Mouse (Mus musculus) megakaryocyte progenitor cell, adult 5-6 weeks (primary cell): ENCODE data around the gene Atp11a. TPM values are rescaled to one million over a fixed set of nuclear protein-coding genes. Genes with fewer than 3 reads are reported as not detected.

Experiments
- ATAC-seq: replicated peaks from 2 replicates; pipeline ENCODE4 v1.8.0; 2016; ENCODE audit warnings: mild to moderate bottlenecking, moderate TSS enrichment, inconsistent platforms; ENCODE audit not compliant: poor library complexity
- total RNA-seq, 2 experiments: library from RNA; stranded (forward) in 1 of 2; stranded (reverse) in 1 of 2; fragments of 157-497, 149-512 nt in 1 of 2; fragments of 200-1000 nt in 1 of 2; gene quantifications; 2 replicates each; pipeline versions ENCODE4 v1.2.3 to v1.2.4; 2015 to 2017

The Atp11a gene
- total RNA-seq, 2 experiments from 2014 or later = 15.9 to 17.1 TPM

DNA sequence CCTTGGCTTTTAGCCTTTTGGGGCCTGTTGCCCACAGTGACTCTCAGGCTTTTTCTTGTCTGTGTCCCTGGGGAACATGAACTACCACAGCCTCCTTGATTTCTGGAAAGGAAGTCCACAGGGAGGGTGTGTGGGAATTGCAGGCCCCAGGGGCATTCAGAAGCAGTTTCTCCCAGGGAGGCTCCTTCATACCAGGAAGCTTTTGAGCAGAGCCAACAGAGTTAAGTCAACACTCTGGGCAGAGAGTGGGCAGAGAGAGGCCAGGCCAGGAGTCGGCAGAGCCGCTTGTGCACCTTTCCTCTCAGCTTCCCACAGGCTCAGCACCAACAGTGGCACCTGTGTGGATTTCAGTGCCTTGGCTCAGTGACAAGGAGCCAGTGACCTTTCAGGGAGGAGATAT lies 51.2 kb downstream of the Atp11a start:
- no peak for ATAC-seq

DNA sequence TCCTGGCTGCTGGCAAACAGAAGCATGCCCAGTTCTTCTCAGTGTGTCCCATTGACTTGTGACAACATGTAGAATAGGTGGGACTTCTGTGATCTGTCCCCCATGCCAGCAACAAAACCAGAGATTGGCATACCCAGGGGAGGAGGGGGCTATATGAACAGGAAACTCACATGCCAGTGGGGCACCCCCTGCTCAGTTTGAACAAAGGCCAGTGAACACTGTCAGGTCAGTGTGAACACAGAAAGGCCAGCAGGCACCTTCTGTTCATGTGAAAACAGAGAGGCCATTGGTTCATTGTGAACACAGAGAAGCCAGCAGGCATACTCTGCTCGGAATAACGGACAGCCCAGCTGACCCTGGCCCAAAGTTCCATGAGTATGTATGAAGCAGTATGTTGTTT lies 52.7 kb downstream of the Atp11a start:
- ATAC-seq = no peak

DNA sequence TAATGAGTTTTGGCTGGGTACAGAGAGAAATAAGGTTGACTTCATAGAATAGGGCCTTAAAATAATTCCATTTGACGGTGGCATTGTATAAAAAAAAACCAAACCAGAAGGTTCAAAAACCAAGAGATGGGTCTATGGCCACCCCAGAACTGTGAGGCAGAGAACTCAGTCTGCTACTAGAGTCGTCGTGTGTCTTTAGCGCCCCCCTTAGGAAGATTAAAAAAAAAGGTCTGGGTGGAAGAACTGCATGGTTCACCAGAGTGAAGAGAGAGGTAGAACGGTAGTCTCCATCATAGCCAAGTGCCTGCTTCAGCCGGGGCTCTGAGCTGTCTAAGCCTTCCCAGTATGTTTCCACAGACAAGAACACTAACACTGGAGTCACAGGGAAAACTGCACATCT lies 54.4 kb downstream of the Atp11a start:
- peak; percentile 55 for ATAC-seq

DNA sequence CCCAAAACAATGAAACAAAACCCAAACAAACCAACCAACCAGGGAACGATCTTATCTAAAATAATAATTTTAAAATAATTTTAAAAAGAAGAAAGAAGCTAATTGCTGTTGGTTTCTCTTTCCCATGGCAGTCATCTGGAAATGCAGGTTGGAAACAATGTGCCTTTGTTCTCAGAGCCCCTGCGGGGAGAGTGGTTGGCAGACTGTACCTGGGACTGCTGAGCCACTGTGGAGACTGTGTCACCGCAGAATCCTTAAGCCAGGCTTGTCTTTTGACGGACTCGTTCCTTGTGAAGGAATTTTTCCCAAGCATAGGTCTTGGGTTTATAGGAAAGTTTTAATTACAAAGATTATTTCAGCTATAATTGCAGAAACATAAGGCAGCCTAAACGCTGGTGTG lies 59.6 kb downstream of the Atp11a start:
- ATAC-seq = no peak

GRCm38 (mm10) chr8:12822892-12823291 lies 66.1 kb downstream of the Atp11a start:
- ATAC-seq = no peak

DNA sequence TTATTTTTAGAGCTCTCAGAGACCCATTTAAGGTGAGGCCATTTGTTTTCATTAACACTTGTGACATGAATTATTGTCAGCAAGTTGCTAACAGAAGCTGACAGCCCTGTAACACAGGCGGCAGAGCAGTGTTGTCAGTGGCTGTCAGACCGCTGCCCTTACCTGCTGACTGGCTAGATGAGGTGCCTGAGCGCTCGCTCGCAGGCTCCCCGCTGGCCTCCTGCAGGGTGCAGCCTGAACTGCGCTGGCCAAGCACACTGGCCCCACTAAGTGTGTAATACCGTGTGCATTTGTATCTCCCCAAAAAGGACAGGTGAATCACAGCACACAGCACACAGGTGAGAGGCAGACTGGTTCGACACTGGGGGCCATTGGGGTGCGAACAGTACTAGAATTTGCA lies 67.7 kb downstream of the Atp11a start:
- no peak for ATAC-seq

- ATAC-seq = peak; percentile 27
Measured at GRCm38 (mm10) chr8:12825236-12825635, 68.4 kb downstream of the Atp11a start.

GRCm38 (mm10) chr8:12825686-12826237 lies 68.9 kb downstream of the Atp11a start:
- ATAC-seq = peak; percentile 38

DNA sequence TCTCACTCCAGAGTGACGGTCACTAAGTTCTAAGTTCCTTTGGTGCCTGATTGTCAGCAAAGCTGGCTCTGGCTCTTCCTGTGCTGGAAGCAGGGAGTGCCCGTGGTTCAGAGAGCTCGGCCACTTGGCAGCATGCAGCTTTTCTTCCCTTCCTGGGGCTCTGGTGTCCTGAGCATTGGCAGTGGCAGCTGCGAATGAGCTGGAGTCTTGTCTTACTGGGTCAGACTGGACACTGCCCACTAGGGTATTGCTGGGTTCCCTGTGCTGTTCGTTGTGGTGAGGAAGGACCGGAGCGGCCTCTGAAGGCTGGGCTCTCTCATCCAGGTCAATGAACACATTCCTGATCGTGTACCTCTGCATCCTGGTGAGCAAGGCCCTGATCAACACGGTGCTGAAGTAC lies 70.3 kb downstream of the Atp11a start:
- no peak for ATAC-seq

DNA sequence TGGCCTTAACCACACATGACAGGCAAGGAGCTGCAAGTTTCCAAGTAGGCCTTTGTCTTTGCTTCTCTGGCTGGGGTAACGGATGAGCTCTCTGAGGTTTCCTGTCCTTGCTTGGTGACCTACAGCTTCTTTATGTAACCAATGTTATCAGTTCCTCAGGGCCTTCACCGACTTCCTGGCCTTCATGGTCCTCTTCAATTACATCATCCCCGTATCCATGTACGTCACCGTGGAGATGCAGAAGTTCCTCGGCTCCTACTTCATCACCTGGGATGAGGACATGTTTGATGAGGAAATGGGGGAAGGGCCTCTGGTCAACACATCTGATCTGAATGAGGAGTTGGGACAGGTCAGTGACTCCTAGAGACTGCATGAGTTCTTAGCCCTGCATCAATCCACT lies 71.5 kb downstream of the Atp11a start:
- ATAC-seq = peak; percentile 77

- ATAC-seq = no peak
Measured at GRCm38 (mm10) chr8:12829381-12829780, 72.6 kb downstream of the Atp11a start.

DNA sequence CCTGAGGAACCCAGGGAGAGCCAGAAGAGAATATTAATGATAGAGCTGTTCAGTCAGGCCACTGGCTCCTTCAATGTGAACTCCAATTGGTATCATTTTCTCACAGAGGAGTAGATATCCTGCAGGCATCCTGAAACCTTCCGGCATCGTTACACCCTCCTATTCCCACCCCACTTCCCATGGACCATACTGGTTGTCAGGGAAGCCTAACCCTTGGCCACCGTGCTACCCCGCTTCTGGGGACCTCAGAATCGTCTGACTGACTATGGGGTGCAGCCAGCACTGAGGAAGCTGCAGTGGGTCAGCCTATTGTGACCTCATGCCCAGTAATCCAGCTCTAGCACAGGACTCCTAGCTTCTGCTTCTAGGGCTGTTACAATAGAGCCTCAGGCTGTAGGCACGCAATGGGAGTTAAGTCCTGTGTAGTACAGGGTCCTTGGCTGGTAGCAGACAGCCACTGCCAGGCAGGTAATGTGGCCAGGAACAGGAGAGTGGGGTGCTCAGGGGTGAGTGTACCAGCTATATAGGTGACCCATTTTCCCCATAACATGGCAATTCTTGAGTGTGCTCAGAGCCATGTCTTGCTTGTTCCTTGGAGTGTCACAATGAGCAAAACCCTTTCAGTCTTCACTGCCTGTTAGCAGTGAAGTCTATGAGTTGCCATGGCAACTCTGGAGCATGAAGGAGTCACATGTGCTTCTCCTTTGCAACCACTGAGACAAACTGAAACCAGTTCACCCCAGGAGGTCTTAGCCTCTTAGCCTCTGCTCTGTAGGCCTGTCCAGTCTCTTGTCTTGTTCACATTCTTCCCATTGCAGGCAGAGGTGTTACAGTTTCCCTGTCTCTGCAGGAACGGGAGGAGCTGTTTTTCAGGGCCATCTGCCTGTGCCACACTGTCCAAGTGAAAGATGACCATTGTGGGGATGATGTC lies 75.1 kb downstream of the Atp11a start:
- 0 out of 2 replicates have a peak, but pooled peaks have one; percentile 18 for ATAC-seq

- ATAC-seq = no peak
Measured at GRCm38 (mm10) chr8:12833616-12834015, 76.8 kb downstream of the Atp11a start.

GRCm38 (mm10) chr8:12840834-12841233 lies 84.0 kb downstream of the Atp11a start:
- peak; percentile 77 for ATAC-seq

DNA sequence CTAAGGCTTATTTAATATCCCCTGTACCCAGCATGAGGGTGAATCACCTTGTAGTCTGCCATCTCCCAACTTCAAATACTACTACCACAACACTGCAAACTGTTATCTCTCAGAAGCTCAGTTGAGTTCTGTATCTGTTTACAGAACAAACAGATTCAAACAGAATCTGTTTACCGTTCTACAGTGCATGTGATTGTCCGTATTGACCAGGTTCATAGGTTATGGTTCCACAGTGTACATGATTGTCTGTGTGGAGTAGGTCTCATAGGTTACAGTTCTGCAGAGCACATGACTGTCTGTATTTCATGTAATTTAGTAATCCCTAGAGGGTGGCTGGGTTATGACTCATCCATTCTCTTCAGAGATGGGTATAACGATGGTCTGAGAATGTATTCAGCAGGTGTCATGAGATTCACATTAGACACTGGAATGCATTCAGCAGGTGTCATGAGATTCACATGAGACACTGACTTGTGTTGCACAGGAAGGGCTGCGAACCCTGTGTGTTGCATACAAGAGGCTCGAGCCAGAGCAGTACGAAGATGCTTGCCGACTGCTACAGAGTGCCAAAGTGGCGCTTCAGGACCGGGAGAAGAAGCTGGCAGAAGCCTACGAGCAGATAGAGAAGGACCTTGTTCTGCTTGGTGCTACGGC lies 85.7 kb downstream of the Atp11a start:
- no peak for ATAC-seq

- no peak for ATAC-seq
Measured at GRCm38 (mm10) chr8:12844347-12844950, 87.6 kb downstream of the Atp11a start.

GRCm38 (mm10) chr8:12846447-12846846 lies 89.6 kb downstream of the Atp11a start:
- ATAC-seq = no peak

GRCm38 (mm10) chr8:12851241-12851640 lies 94.4 kb downstream of the Atp11a start:
- no peak for ATAC-seq

DNA sequence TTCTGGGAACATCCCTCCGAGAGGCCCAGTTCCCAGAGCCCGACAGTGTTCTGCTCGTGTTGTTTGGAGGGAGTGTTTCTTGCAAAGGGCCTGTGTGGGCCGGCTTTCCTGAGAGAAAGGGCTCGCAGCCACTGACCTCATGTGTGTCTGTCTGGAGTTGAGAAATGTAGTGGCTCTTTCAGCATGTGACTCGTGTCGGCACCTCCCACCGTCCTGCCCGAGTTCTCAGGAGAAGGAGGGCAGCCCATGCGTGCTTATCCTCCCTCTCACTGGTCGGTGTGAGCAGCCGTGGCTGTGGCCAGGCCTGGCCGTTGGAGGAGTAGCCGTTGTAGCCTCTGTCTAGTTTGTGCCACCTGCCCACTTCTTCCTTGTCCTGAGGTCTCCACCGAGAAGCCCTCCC lies 99.2 kb downstream of the Atp11a start:
- no peak for ATAC-seq

- ATAC-seq = no peak
Measured at GRCm38 (mm10) chr8:12863061-12863460, 106.2 kb downstream of the Atp11a start.

DNA sequence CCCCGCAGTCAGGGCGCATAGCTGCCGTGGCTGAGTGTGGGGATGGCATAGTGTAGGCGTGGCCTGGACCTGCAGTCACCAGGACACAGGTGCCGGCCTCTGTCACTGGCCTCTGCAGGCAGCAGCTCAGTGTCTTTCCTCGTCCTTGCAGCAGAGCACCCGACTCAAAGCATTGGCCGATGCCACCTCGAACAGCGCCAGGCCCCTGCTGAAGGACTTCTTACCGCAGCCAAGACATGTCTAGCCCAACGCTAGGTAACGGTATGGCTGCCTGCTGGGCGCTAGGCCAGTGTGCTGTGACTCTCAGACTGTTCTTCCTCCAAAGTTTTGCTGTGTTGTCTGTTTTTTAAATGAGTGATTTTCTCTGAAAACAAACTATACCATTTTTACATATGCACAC lies 106.8 kb downstream of the Atp11a start:
- ATAC-seq = no peak
